Mouse (Mus musculus) R1 (cell line): ENCODE data around the gene Cobl.

Source experiments
- DNase-seq: peaks from one replicate; pipeline ENCODE4 v3.0.0-alpha.2; 2018; ENCODE audit warnings: low read depth, low spot score

Cobl gene

DNA sequence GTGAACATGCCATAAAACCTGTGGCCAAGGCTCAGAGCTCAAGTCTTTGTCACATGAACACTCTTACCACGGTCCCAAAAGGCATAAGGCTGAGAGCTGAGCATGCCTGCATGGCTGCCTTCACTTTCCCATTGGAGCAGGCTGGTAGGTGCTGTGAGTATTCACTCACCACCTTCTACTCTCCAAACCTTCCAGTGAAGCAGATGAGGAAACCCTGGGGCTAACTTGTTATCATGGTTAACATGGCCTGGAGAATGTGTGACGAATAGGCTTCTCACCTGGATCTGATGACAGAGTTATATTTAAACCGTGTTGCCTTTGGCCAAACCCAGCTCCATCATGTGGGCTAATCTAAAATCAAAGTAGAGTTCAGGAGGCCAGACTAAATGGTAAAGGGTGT is 237.4 kb downstream of the Cobl start:
- no peak for DNase-seq

DNA sequence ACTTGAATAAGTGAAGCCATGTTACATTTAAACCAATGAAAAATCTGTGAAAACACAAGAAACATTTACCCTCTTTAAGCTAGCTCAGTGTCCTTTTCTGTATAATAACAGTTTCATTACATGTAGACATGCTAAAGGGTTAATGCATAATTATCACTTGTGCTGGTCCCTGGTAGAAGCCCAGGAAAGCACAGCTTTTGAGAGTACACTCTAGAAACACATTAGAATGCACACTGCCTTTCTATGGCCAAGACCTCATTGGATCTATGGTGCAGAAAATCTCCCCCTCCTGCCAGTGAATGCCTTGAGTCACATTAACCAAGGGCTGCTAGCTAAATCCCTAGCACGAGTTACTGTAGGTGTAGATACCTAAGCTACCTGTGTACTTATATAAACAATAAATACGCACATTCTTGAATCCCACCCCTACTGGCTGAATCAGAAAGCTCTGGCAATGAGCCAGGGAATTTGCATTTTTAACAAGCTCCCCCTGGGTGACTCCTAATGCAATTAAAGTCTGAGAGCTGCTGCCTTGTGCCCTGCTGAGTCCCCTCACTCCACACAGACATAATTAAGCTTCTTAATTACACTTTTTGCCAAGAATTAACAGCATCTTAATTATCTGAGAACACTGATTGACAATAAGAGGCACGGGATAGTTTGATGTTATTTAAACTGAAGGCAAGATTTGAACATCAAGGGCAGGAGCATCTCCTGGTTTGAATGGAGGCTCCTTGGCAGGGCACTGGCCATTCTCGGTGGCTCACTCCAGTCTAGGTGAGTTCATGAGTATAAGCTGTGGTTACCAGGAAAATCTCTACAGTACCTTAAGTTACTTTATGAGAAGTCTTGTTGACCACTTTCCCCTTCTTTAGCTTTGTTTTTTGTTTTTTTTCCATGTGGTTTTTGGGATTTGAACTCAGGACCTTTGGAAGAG is 244.9 kb downstream of the Cobl start:
- DNase-seq = no peak

- DNase-seq = no peak
Observed at GRCm38 (mm10) chr11:12216897-12217296, 247.9 kb downstream of the Cobl start.

DNA sequence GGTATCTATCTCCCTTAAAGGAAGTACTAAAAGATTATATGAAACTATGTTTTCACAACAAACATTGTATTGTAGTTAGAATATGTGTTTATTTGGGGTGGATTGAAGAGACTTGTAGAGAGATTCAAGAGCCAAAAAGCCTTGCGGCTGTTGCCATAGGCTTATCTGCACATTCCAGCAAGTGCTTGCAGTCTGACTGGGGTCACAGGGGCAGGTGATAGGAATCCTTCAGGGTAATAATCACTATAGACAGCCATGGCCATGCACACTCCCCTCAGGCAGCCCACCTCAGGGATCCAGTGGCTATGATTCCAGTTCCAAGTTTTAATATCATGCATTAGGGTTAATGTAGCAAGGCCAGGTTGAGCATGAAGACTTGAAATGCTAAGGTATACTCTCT is 249.2 kb downstream of the Cobl start:
- no peak for DNase-seq

- DNase-seq = no peak
Observed at GRCm38 (mm10) chr11:12208574-12208973, 256.2 kb downstream of the Cobl start.

GRCm38 (mm10) chr11:12205201-12206161 is 259.3 kb downstream of the Cobl start:
- no peak for DNase-seq

DNA sequence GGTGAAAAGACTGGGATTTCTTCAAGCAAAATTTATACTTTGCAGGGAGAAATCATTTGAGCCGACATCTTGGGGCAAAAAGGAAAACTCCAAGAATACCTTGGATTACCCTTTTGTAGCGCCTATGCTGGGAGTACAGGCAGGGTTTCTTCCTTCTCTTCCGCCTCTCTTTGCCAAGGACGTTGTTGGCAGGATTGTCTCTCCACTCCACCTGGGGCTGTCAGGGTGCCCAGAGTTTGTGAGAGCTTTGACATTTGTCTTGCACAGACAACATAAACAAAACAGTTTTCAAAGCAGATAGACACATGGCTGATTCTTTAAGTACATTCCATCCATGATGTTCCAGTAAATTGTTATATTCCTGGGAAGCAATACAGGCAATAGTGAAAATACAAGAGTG is 265.3 kb downstream of the Cobl start:
- DNase-seq = no peak

- DNase-seq = no peak
Observed at GRCm38 (mm10) chr11:12198700-12199349, 265.9 kb downstream of the Cobl start.

- no peak for DNase-seq
Observed at GRCm38 (mm10) chr11:12198017-12198416, 266.7 kb downstream of the Cobl start.

DNA sequence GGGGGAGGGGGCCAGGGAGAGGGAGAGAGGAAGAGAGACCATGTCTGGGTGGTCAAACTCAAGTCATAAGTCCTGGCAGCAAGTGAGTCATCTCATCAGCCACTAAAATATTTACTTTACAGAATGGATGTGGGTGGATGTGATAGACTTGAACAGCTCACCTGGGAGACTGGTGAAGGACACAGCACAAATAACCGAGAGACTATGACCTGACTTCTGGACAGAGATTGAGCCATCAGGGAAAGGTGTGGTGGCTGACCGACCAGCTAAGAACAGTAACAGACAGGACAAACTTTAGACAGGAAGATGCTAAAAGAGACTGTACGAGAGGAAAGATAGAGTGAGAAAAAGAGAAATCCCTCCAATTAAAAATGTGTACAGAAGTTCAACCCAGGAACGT is 267.2 kb downstream of the Cobl start:
- DNase-seq = no peak

DNA sequence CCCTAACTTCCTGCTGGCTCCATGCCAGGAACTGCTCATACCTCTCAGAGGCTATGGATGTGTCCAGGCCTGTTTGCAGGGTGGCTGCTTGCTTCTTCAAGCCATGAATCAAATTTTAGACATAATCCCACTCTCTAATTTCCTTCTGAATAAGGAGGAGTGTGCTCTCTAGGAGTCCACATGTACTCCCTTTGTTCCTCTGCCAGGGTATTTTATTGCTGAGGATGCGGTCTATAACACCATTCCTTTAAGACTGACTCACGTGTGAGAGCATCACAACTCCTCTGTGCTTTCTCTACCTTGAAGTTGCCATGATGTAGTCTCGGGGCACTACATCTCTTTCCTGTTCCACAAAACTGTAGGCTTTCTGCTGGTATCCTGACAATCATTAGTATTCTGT is 269.4 kb downstream of the Cobl start:
- no peak for DNase-seq

DNA sequence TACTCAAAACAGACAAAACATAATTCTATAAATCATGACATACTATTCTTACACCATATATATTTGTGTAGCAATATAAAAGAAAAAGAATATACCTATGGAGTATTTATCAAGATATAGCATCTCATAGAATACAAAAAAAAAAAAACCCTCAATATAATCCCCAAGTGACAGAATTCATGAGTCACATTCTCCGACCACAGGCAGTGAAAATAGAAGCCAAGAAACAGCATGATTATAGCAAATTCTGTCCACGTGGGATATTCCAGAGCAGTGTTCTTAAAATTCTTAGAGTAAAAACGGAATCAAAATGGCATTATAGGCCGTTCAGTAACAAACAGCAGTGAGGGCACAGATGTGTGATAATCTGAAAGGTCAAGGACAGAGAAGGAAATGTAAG is 271.4 kb downstream of the Cobl start:
- no peak for DNase-seq

GRCm38 (mm10) chr11:12191386-12191785 is 273.4 kb downstream of the Cobl start:
- DNase-seq = no peak

DNA sequence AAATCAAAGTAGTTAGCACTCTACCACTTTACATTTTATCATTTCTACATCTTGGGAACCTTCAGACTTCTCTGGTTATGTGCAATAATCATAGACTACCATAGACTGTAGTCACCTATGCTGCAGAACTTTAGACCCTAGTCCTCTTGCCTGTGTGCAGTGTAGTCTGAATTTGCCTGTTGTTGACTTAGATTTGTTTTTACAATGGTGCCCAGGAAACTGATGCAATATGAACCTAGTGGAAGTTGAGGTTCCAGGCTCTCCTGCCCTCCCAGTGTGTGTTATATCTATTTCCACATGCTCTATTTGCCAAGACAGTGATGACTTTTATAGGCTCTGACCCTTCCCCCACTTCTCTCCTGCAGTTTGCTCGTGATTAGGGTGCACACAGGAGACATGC is 274.3 kb downstream of the Cobl start:
- DNase-seq = no peak
